Mouse (Mus musculus) forebrain, postnatal 0 days (tissue): ENCODE data around the gene Car3. TPM values are rescaled to one million over a fixed set of nuclear protein-coding genes. Genes with fewer than 3 reads are reported as not detected.

ENCODE experiments used
- ATAC-seq: fragments of 200-750 bp; cut with Nextera tagmentation; 2 replicates; pipeline ENCODE4 v1.8.0; 2017; ENCODE audit warnings: mild to moderate bottlenecking, moderate library complexity
- DNase-seq: peaks from one replicate; pipeline ENCODE4 v3.0.0-alpha.2; 2015
- H3K27ac ChIP-seq: fragments of 300-500 bp; sonication (generic); 2 replicates; pipeline ENCODE4 v1.5.1; 2014; ENCODE audit warnings: low read depth, mild to moderate bottlenecking, antibody characterized with exemption, low read length, moderate library complexity, mixed read lengths
- H3K27me3 ChIP-seq: fragments of 300-500 bp; sonication (generic); 2 replicates; pipeline ENCODE4 v1.6.1; 2014; ENCODE audit warnings: mild to moderate bottlenecking, low read length, mixed read lengths; ENCODE audit not compliant: insufficient read depth
- H3K36me3 ChIP-seq: fragments of 300-500 bp; sonication (generic); 2 replicates; pipeline ENCODE4 v1.6.1; 2014; ENCODE audit warnings: mild to moderate bottlenecking, moderate library complexity; ENCODE audit not compliant: insufficient read depth
- H3K4me1 ChIP-seq: fragments of 300-500 bp; sonication (generic); 2 replicates; pipeline ENCODE4 v1.6.1; 2014; ENCODE audit warnings: antibody characterized with exemption; ENCODE audit not compliant: insufficient read depth
- H3K4me2 ChIP-seq: fragments of 300-500 bp; sonication (generic); 2 replicates; pipeline ENCODE4 v1.6.1; 2014; ENCODE audit warnings: low read depth, mild to moderate bottlenecking, moderate library complexity
- H3K4me3 ChIP-seq: fragments of 300-500 bp; sonication (generic); 2 replicates; pipeline ENCODE4 v1.5.1; 2014; ENCODE audit warnings: low read depth, low read length, mixed read lengths
- H3K9ac ChIP-seq: fragments of 300-500 bp; sonication (generic); 2 replicates; pipeline ENCODE4 v1.6.1; 2014; ENCODE audit warnings: mild to moderate bottlenecking
- H3K9me3 ChIP-seq: fragments of 300-500 bp; sonication (generic); 2 replicates; pipeline ENCODE4 v1.6.1; 2016; ENCODE audit warnings: low read length
- CTCF ChIP-seq: sonication (generic); IDR thresholded peaks from 2 replicates; pipeline ENCODE4 v1.5.1; 2016; ENCODE audit warnings: antibody characterized with exemption, control low read depth, low read depth
- WGBS: fragments of 180-500 bp; shearing (Covaris S2); extraction: QIAGEN DNeasy Blood & Tissue Kit; methylation state at CpG from one replicate; pipeline ENCODE4 v1.1.7; 2014; 5-methylcytosine and 5-hydroxymethylcytosine counted together
- polyA plus RNA-seq: library from polyadenylated mRNA; unstranded; fragments of >200 nt; fragmentation: Nextera tagmentation; extraction: Ambion mirVana; gene quantifications from 2 replicates; pipeline ENCODE4 v1.2.1, GENCODE M21; 2015
- total RNA-seq: library from RNA; depleted of rRNA; stranded (reverse); fragments of >200 nt; gene quantifications from 2 replicates; pipeline ENCODE4 v1.2.3, GENCODE M21; 2014

The Car3 gene
- total and polyA plus RNA-seq, 2 experiments from 2014 or later = 1.8 to 2.6 TPM

DNA sequence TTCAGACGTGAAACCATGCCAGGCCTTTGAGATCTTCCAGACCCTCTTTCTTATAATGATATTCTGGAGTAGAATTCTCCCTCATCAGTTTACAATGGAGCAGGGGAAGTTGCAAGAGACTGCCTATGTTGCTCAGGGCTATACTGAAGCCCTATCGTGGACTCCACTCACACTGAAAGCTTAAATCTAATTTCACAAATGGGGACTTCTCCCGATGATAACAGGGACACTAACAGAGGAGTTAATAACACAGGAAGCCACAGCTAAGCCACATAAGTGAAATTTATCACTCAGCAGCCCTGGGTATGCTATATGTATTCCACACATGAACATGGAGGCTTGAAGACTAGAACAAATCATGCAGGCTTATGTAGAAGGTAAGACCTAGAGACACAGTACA is 19.4 kb downstream of the Car3 start:
- TF ChIP-seq CTCF = no peak
- ATAC-seq (no peak), DNase-seq (no peak)
- no peak overlapping the region for H3K4me2 ChIP-seq
- H3K4me1 ChIP-seq = no peaks in the 10 kb centered on the region
- no peaks in the 10 kb centered on the region for H3K36me3 ChIP-seq
- H3K4me3 ChIP-seq = no peak overlapping the region
- no peak overlapping the region for H3K27ac ChIP-seq
- WGBS = 77% methylated on average over 3 of the region's 3 CpGs
- H3K9me3 ChIP-seq = no peaks in the 10 kb centered on the region
- H3K9ac ChIP-seq = no peak overlapping the region
- H3K27me3 ChIP-seq = no peaks in the 10 kb centered on the region

DNA sequence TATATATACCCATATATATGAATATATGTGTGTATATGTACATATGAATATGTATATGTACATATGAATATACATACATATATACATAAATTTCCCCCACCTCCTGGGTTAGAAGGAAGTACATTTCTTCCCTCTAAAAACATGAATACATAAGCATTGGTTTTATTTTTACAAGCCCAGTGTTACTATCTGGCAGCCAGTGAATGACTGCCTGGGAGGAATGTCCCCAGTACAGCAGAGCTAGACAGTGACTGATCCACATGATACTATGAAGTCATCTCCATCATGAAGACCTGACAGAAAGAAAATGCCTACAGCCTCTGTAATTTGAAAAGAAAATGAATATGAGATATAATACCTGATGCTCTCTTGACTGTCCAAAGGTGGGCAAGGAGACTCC is 21.5 kb downstream of the Car3 start:
- TF ChIP-seq CTCF = no peak
- Histone ChIP-seq H3K9ac (no peak overlapping the region), H3K9me3 (no peaks in the 10 kb centered on the region), H3K36me3 (no peaks in the 10 kb centered on the region), H3K27me3 (no peaks in the 10 kb centered on the region), H3K27ac (no peak overlapping the region), H3K4me1 (no peaks in the 10 kb centered on the region), H3K4me2 (no peak overlapping the region), H3K4me3 (no peak overlapping the region)
- no peak for DNase-seq
- ATAC-seq = no peak

DNA sequence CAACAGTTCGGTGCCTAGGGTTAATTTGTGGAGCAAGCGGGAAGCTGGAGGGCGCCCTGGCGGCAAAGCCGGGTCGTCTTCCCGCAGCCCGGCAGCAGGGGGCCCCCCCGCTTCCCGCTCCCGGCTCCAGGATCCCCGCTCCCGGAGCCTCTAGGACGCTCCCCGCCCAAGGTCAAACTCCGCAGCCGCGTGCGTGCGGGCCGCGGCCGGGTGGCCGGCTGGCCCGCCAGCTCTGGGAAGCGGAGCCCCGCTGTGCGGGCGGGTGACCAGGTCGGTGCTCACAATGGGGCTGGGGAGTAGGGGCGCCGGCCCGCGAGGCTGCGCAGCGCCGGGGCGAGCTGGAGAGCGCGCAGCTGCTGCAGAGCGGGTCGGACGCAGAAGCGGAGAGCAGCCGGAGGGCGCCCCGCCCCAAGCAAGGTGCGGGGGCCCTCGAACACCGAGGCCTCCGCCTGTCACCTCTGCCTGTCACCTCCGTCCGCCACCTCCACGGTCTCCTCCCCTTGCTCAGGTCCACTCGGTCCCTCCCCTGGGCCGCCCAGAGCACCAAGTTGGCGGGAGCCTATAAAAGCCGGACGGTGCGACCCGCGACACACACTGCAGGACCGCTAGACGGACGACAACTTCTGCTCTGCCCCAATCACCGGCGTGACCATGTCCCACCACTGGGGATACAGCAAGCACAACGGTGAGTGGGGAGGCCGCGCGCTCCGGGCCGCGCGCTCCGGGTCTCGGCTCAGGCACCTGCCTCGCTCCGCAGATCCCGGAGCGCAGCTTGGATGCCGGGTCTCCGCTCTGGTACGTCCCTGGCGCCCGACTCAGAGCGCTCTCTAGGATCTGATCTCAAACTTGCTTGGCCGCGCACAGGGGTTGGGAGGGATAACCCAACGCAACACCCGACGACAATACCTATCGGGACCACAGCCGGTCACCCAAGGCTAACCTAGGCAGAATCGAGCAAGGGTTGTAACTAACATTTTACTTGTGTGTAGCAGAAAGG is 23.1 kb downstream of the Car3 start, which contains the start of gene Car2:
TSS of gene Car2 (plus strand) at position 172 of the 997 bp plus-strand sequence.
- Histone ChIP-seq H3K9ac (peak within 1 kb of the TSS; percentile 70), H3K4me2 (peak within 1 kb of the TSS; percentile 90), H3K36me3 (no peaks in the 10 kb centered on the region), H3K4me1 (no peaks in the 10 kb centered on the region), H3K9me3 (no peaks in the 10 kb centered on the region), H3K27ac (peak within 1 kb of the TSS; percentile 64), H3K4me3 (peak within 1 kb of the TSS; percentile 86), H3K27me3 (no peaks in the 10 kb centered on the region)
- DNase-seq (peak; percentile 75), ATAC-seq (peak; percentile 87)
- TF ChIP-seq CTCF = peak; percentile 58
- 1% methylated on average over 88 of the region's 95 CpGs for WGBS

DNA sequence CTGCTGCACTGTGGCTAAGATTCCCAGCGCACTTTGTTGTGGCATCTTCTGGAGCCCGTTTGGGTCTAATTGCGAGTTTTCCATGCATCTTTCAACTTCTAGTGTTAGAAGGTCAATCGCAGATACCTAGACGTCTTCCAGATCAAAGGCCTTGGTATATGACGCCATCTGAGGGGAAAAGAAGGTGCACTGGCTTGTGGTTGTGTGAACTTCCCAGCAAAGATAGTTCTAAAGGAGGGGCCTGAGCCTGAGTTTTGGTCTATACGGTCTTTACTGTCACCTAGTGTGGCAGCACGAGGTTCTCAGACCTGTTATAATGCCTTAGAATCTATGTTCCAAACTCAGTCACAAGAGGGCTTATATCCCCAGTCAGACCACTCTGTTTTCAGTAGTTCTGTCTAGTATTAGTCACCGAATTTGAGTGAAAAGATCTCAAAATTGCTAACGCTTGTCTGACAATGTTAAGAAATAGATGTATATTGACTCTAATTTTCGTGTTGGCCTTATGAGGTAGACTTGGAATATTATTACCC is 23.9 kb downstream of the Car3 start:
- Histone ChIP-seq H3K4me1 (no peaks in the 10 kb centered on the region), H3K4me3 (peak overlapping the region; percentile 86), H3K4me2 (peak overlapping the region; percentile 90), H3K27me3 (no peaks in the 10 kb centered on the region), H3K27ac (peak overlapping the region; percentile 64; the same call in 1 of the 2 replicates), H3K36me3 (no peaks in the 10 kb centered on the region), H3K9me3 (no peaks in the 10 kb centered on the region), H3K9ac (peak overlapping the region; percentile 70; the same call in 1 of the 2 replicates)
- WGBS = 41% methylated on average over 11 of the region's 11 CpGs
- peak; percentile 29 for TF ChIP-seq CTCF
- ATAC-seq = no peak
- peak; percentile 16 for DNase-seq

DNA sequence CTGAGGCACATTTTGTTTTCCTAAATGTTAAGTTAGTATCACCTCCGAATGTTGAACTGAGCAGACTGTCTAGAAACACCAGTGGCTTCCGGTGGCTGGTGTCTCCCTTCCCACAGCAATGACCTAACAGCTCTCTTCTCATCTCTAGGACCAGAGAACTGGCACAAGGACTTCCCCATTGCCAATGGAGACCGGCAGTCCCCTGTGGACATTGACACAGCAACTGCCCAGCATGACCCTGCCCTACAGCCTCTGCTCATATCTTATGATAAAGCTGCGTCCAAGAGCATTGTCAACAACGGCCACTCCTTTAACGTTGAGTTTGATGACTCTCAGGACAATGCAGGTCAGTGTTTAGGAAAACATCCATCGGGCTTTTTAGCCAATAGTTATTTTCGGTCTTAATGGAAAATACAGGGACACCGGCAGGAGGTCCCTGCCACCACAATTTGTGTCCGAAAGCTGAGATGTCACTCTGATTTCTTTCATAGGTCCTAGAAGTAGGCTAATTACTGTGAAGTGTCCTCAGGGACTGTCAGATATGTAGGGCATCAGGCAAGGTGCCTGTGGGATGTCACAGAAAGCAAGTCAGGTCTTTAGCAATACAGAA is 24.5 kb downstream of the Car3 start:
- Histone ChIP-seq H3K4me3 (no peak overlapping the region), H3K27me3 (no peaks in the 10 kb centered on the region), H3K9me3 (no peaks in the 10 kb centered on the region), H3K27ac (no peak overlapping the region), H3K4me1 (no peaks in the 10 kb centered on the region), H3K36me3 (no peaks in the 10 kb centered on the region), H3K4me2 (peak overlapping the region; percentile 90; the same call in 1 of the 2 replicates), H3K9ac (no peak overlapping the region)
- 70% methylated on average over 10 of the region's 10 CpGs for WGBS
- ATAC-seq (no peak), DNase-seq (no peak)
- TF ChIP-seq CTCF = no peak

DNA sequence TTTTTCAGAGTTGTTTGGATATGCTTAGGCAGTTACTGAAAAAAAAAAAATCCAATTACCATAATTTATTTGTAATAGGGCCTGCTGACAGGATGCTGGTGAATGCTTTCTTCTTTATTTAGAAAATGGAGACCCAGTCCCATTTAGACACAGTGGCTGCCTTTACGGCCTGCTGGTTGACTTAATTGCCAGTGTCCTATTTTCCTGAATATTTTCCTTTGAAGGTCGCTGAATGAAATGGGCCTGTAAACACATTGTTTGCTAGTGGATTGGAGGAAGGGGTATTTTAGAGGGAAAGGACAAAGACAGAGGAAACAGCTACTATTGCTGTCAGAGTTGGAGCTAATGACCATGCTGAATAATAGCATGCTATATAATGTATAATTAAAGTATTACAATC is 25.2 kb downstream of the Car3 start:
- H3K9ac ChIP-seq = no peak overlapping the region
- H3K9me3 ChIP-seq = no peaks in the 10 kb centered on the region
- TF ChIP-seq CTCF = no peak
- no peaks in the 10 kb centered on the region for H3K36me3 ChIP-seq
- H3K27me3 ChIP-seq = no peaks in the 10 kb centered on the region
- DNase-seq (no peak), ATAC-seq (no peak)
- H3K27ac ChIP-seq = no peak overlapping the region
- no peak overlapping the region for H3K4me2 ChIP-seq
- no peaks in the 10 kb centered on the region for H3K4me1 ChIP-seq
- H3K4me3 ChIP-seq = no peak overlapping the region
- 25% methylated on average over 2 of the region's 2 CpGs for WGBS
